In genomic region chr4:62515490-62515889, GRCm38 (mm10) we compare ENCODE assay signal across 9 mouse cellular contexts. TPM values are rescaled to one million over a fixed set of nuclear protein-coding genes. Genes with fewer than 3 reads are reported as not detected.
A peak's percentile ranks its signal among the peaks of the same experiment; 100 is the strongest.
DNase-seq lines count a peak whose midpoint lies in the region; ATAC-seq and TF ChIP-seq lines count a peak whose summit lies in the region.
"Had no signal": no experiment of that assay in that cellular context is flagged by ENCODE, and none has a peak within 500 bp of the region (broad histone marks: within the 10 kb centered on the region; RNA-seq: fewer than 3 reads in every experiment).

No protein-coding gene starts in this region.

- no peak for TF ChIP-seq CTCF in G1E (IDR thresholded peaks at IDR 0.05; ENCODE audit: low read depth, low read length)

- H3K4me3 ChIP-seq in heart, embryonic 14.5 days (ENCODE audit: control insufficient read depth in 1 of 2, insufficient read depth in 1 of 2, low read depth in 1 of 2, low read length in 2 of 2) = no peak overlapping the region
- peak overlapping the region; percentile 77; the same call in 1 of the 2 replicates for H3K4me3 ChIP-seq in G1E (ENCODE audit: low read depth, low read length)
- peak overlapping the region; percentile 85 for H3K4me3 ChIP-seq in liver, embryonic 11.5 days (ENCODE audit: low read depth, low read length)
- H3K4me3 ChIP-seq: embryonic facial prominence, embryonic 15.5 days had no signal

- no peaks in the 10 kb centered on the region for H3K27me3 ChIP-seq in heart, embryonic 14.5 days (ENCODE audit: control insufficient read depth, insufficient read depth, low read length)
- H3K27me3 ChIP-seq in G1E (ENCODE audit: insufficient read depth, low read length) = no peaks in the 10 kb centered on the region
- H3K27me3 ChIP-seq in liver, embryonic 11.5 days (replicated peaks; ENCODE audit: control insufficient read depth, insufficient read depth, low read length) = no peaks in the 10 kb centered on the region
- H3K27me3 ChIP-seq: embryonic facial prominence, embryonic 15.5 days had no signal

- H3K9me3 ChIP-seq in heart, embryonic 14.5 days (ENCODE audit: control insufficient read depth, low read length) = no peaks in the 10 kb centered on the region
- H3K9me3 ChIP-seq in G1E (replicated peaks) = no peaks in the 10 kb centered on the region
- H3K9me3 ChIP-seq in liver, embryonic 11.5 days (ENCODE audit: control insufficient read depth, low read length) = no peaks in the 10 kb centered on the region
- H3K9me3 ChIP-seq: embryonic facial prominence, embryonic 15.5 days had no signal

- H3K27ac ChIP-seq in heart, embryonic 14.5 days (replicated peaks in 1 of 2; ENCODE audit: control insufficient read depth in 1 of 2, insufficient read depth in 1 of 2, low read depth in 2 of 2, low read length in 2 of 2) = peak overlapping the region; percentile 77 to 80
- peak overlapping the region; percentile 93 for H3K27ac ChIP-seq in liver, embryonic 11.5 days (ENCODE audit: low read depth, low read length)
- H3K27ac ChIP-seq: embryonic facial prominence, embryonic 15.5 days had no signal

- peak overlapping the region; percentile 14; the same call in 1 of the 2 replicates for H3K4me2 ChIP-seq in heart, embryonic 14.5 days (ENCODE audit: low read length)
- peak overlapping the region; percentile 77 for H3K4me2 ChIP-seq in liver, embryonic 11.5 days
- H3K4me2 ChIP-seq: embryonic facial prominence, embryonic 15.5 days had no signal

- H3K36me3 ChIP-seq in heart, embryonic 14.5 days (ENCODE audit: control insufficient read depth, insufficient read depth, low read length) = peaks cover 36% of the 10 kb centered on the region
- H3K36me3 ChIP-seq in G1E (replicated peaks) = peaks cover 57% of the 10 kb centered on the region
- peaks cover 40% of the 10 kb centered on the region for H3K36me3 ChIP-seq in liver, embryonic 11.5 days (ENCODE audit: control insufficient read depth, insufficient read depth, low read length)

- whole genome bisulfite sequencing in heart, embryonic 14.5 days = 35% methylated on average over 3 of the region's 3 CpGs
- WGBS in liver, embryonic 11.5 days = 36% methylated on average over 3 of the region's 3 CpGs

- DNase-seq in heart, adult 18-20 months = no peak
- DNase-seq in G1E (ENCODE audit: low spot score) = peak; percentile 65
- peak; percentile 65 for DNase-seq in cerebellum, adult 9-11 months
- no peak for DNase-seq in liver, embryonic 11.5 days (ENCODE audit: low spot score)
- no peak for DNase-seq in gastrocnemius, postnatal 4 days (ENCODE audit: low spot score in 2 of 2)
- DNase-seq in B cell, adult 2 months = no peak

- ATAC-seq in heart, embryonic 14.5 days (ENCODE audit: insufficient number of reproducible peaks, insufficient read depth, low FRiP score, low read depth) = no peak
- no peak for ATAC-seq in G1E (ENCODE audit: extremely low read depth, insufficient number of reproducible peaks, low FRiP score, poor library complexity, severe bottlenecking)
- no peak for ATAC-seq in liver, embryonic 11.5 days (replicated peaks; ENCODE audit: low FRiP score)
- no peak for ATAC-seq in monocyte, adult 5-6 weeks (replicated peaks; ENCODE audit: insufficient number of reproducible peaks, low FRiP score, low TSS enrichment, poor library complexity, severe bottlenecking)

- H3K9ac ChIP-seq in heart, embryonic 14.5 days (ENCODE audit: low read length) = peak overlapping the region; percentile 16; the same call in 1 of the 2 replicates
- peak overlapping the region; percentile 93 for H3K9ac ChIP-seq in liver, embryonic 11.5 days (ENCODE audit: low read depth, low read length)
- H3K9ac ChIP-seq: embryonic facial prominence, embryonic 15.5 days had no signal

- peaks cover 24 to 31% of the 10 kb centered on the region in 2 experiments for H3K4me1 ChIP-seq in heart, embryonic 14.5 days (ENCODE audit: control insufficient read depth in 2 of 2, insufficient read depth in 2 of 2, low read length in 2 of 2)
- peaks cover 86% of the 10 kb centered on the region for H3K4me1 ChIP-seq in G1E (ENCODE audit: insufficient read depth, low read depth, low read length)
- peaks cover 40% of the 10 kb centered on the region for H3K4me1 ChIP-seq in liver, embryonic 11.5 days (replicated peaks; ENCODE audit: control insufficient read depth, insufficient read depth, low read length)

RNA-seq across cellular contexts. Expression of gene Alad, which starts 4.2 kb away (rescaled TPM):
- polyA plus RNA-seq in heart, embryonic 14.5 days (2014; fragmentation: Nextera tagmentation; extraction: Ambion mirVana) = 67.2 and 69.3 TPM in 2 replicates
- total RNA-seq in heart, adult 18-20 months (2021) = 10 to 100 TPM; 75.4 to 87.1 TPM
- total RNA-seq in G1E (2014; fragmentation: Nextera tagmentation) = 81.6 and 123 TPM in 2 replicates
- total RNA-seq in G1E (2017) = 49.4 and 53.1 TPM in 2 replicates
- polyA plus RNA-seq in G1E (2012) = 196 and 200 TPM in 2 replicates
- 468 and 489 TPM in 2 replicates for polyA plus RNA-seq in liver, embryonic 11.5 days (2014; fragmentation: Nextera tagmentation; extraction: Ambion mirVana)
- 5.4 to 10.0 TPM (median 5.6 TPM) in 3 replicates for total RNA-seq in monocyte, adult 5-6 weeks (2017)
- 10 to 100 TPM; 34.0 to 41.1 TPM for total RNA-seq in gastrocnemius, postnatal 4 days (2021)

RNA-seq across cellular contexts. Expression of gene Pole3, which starts 9.4 kb away (rescaled TPM):
- 47.3 and 50.7 TPM in 2 replicates for polyA plus RNA-seq in heart, embryonic 14.5 days (2014; fragmentation: Nextera tagmentation; extraction: Ambion mirVana)
- total RNA-seq in heart, adult 18-20 months (2021) = 10 to 100 TPM; 17.7 to 19.5 TPM
- 32.5 and 36.3 TPM in 2 replicates for total RNA-seq in G1E (2014; fragmentation: Nextera tagmentation)
- total RNA-seq in G1E (2017) = 71.7 and 73.9 TPM in 2 replicates
- 37.2 and 40.9 TPM in 2 replicates for polyA plus RNA-seq in G1E (2012)
- 102 and 106 TPM in 2 replicates for polyA plus RNA-seq in liver, embryonic 11.5 days (2014; fragmentation: Nextera tagmentation; extraction: Ambion mirVana)
- 17.8 to 18.8 TPM (median 18.0 TPM) in 3 replicates for total RNA-seq in monocyte, adult 5-6 weeks (2017)
- 10 to 100 TPM; 27.8 to 31.3 TPM for total RNA-seq in gastrocnemius, postnatal 4 days (2021)

RNA-seq across cellular contexts. Expression of gene 4933430I17Rik, which starts 9.7 kb away (rescaled TPM):
- 0.11 and 0.41 TPM in 2 replicates for polyA plus RNA-seq in heart, embryonic 14.5 days (2014; fragmentation: Nextera tagmentation; extraction: Ambion mirVana)
- total RNA-seq in heart, adult 18-20 months (2021) = not detected
- 0.53 TPM in 1 of 2 replicates, not detected in the other for total RNA-seq in G1E (2014; fragmentation: Nextera tagmentation)
- total RNA-seq in G1E (2017) = 0.27 and 0.29 TPM in 2 replicates
- 0.05 TPM in 1 of 2 replicates, not detected in the other for polyA plus RNA-seq in G1E (2012)
- polyA plus RNA-seq in liver, embryonic 11.5 days (2014; fragmentation: Nextera tagmentation; extraction: Ambion mirVana) = 0.36 and 0.49 TPM in 2 replicates
- 0.19 TPM in 1 of 3 replicates, not detected in the others for total RNA-seq in monocyte, adult 5-6 weeks (2017)
- total RNA-seq in gastrocnemius, postnatal 4 days (2021) = under 1 TPM; 0.34 to 0.44 TPM

RNA-seq across cellular contexts. Expression of gene Hdhd3, which starts 12.2 kb away (rescaled TPM):
- 7.5 and 11.4 TPM in 2 replicates for polyA plus RNA-seq in heart, embryonic 14.5 days (2014; fragmentation: Nextera tagmentation; extraction: Ambion mirVana)
- 1 to 10 TPM; 3.4 to 4.0 TPM for total RNA-seq in heart, adult 18-20 months (2021)
- total RNA-seq in G1E (2014; fragmentation: Nextera tagmentation) (1.8 and 2.3 TPM in 2 replicates), G1E (2017) (1.3 and 1.7 TPM in 2 replicates)
- 1.7 and 3.0 TPM in 2 replicates for polyA plus RNA-seq in G1E (2012)
- 10.1 and 10.9 TPM in 2 replicates for polyA plus RNA-seq in liver, embryonic 11.5 days (2014; fragmentation: Nextera tagmentation; extraction: Ambion mirVana)
- 0.57 to 2.3 TPM (median 0.97 TPM) in 3 replicates for total RNA-seq in monocyte, adult 5-6 weeks (2017)
- 10 to 100 TPM in 1 of 2 experiments, 1 to 10 TPM in 1; 9.0 to 10.5 TPM for total RNA-seq in gastrocnemius, postnatal 4 days (2021)

RNA-seq across cellular contexts. Expression of gene Bspry, which starts 35.6 kb away (rescaled TPM):
- 0.27 and 0.36 TPM in 2 replicates for polyA plus RNA-seq in heart, embryonic 14.5 days (2014; fragmentation: Nextera tagmentation; extraction: Ambion mirVana)
- under 1 TPM in 1 of 2 experiments, not detected in 1; 0.23 TPM for total RNA-seq in heart, adult 18-20 months (2021)
- total RNA-seq in G1E (2014; fragmentation: Nextera tagmentation) (0.53 TPM in 1 of 2 replicates, not detected in the other), G1E (2017) (0.06 and 0.11 TPM in 2 replicates)
- 0.09 TPM in 1 of 2 replicates, not detected in the other for polyA plus RNA-seq in G1E (2012)
- polyA plus RNA-seq in liver, embryonic 11.5 days (2014; fragmentation: Nextera tagmentation; extraction: Ambion mirVana) = 0.48 and 0.99 TPM in 2 replicates
- 3.1 to 11.8 TPM (median 8.4 TPM) in 3 replicates for total RNA-seq in monocyte, adult 5-6 weeks (2017)
- total RNA-seq in gastrocnemius, postnatal 4 days (2021) = 1 to 10 TPM; 1.1 to 1.7 TPM

Comparison
In these comparisons a context has a peak if more than half of its experiments do, and no peak if none do; other contexts are left out.
1. H3K4me3 ChIP-seq: peak in G1E (single experiment) and liver, embryonic 11.5 days (single experiment); none in heart, embryonic 14.5 days (0 of 2).
2. DNase-seq: peak in G1E (single experiment) and cerebellum, adult 9-11 months (single experiment); none in heart, adult 18-20 months (0 of 2), liver, embryonic 11.5 days (single experiment), gastrocnemius, postnatal 4 days (0 of 2) and B cell, adult 2 months (0 of 2).